Mouse (Mus musculus): ENCODE measurements around the gene Nfib. TPM values are rescaled to one million over a fixed set of nuclear protein-coding genes. Genes with fewer than 3 reads are reported as not detected.

Nfib gene
- polyA plus RNA-seq, 1 experiment from 2014 or later: 13.5 TPM

- Histone ChIP-seq H3K36me3 (ENCODE audit: control insufficient read depth, insufficient read depth) (no peaks in the 10 kb centered on the region), H3K27me3 (replicated peaks; ENCODE audit: control insufficient read depth, insufficient read depth, low read length) (no peaks in the 10 kb centered on the region), H3K27ac (ENCODE audit: low read depth, low read length) (no peak overlapping the region), H3K9ac (ENCODE audit: low read depth, low read length) (no peak overlapping the region), H3K4me1 (replicated peaks; ENCODE audit: control insufficient read depth, insufficient read depth, low read length) (no peaks in the 10 kb centered on the region), H3K9me3 (ENCODE audit: control insufficient read depth) (no peaks in the 10 kb centered on the region), H3K4me3 (ENCODE audit: low read depth, low read length) (no peak overlapping the region), H3K4me2 (replicated peaks; ENCODE audit: low read depth) (no peak overlapping the region)
- TF ChIP-seq CTCF (IDR thresholded peaks at IDR 0.05; ENCODE audit: low read depth): no peak
- 30% methylated on average over 11 of the region's 11 CpGs for WGBS
- ATAC-seq: no peak
Observed at GRCm38 (mm10) chr4:82249518-82250354, 455.8 kb downstream of the Nfib start.

- WGBS: 37% methylated on average over 1 of the region's 1 CpGs
- no peak overlapping the region for H3K27ac ChIP-seq (ENCODE audit: low read depth, low read length)
- H3K4me3 ChIP-seq (ENCODE audit: low read depth, low read length): no peak overlapping the region
- no peaks in the 10 kb centered on the region for H3K36me3 ChIP-seq (ENCODE audit: control insufficient read depth, insufficient read depth)
- no peaks in the 10 kb centered on the region for H3K4me1 ChIP-seq (replicated peaks; ENCODE audit: control insufficient read depth, insufficient read depth, low read length)
- TF ChIP-seq CTCF (IDR thresholded peaks at IDR 0.05; ENCODE audit: low read depth): no peak
- no peaks in the 10 kb centered on the region for H3K27me3 ChIP-seq (replicated peaks; ENCODE audit: control insufficient read depth, insufficient read depth, low read length)
- no peaks in the 10 kb centered on the region for H3K9me3 ChIP-seq (ENCODE audit: control insufficient read depth)
- no peak for ATAC-seq
- no peak overlapping the region for H3K9ac ChIP-seq (ENCODE audit: low read depth, low read length)
- no peak overlapping the region for H3K4me2 ChIP-seq (replicated peaks; ENCODE audit: low read depth)
Observed at GRCm38 (mm10) chr4:82248961-82249360, 456.6 kb downstream of the Nfib start.

- Histone ChIP-seq H3K4me3 (ENCODE audit: low read depth, low read length) (no peak overlapping the region), H3K9me3 (ENCODE audit: control insufficient read depth) (no peaks in the 10 kb centered on the region), H3K36me3 (ENCODE audit: control insufficient read depth, insufficient read depth) (no peaks in the 10 kb centered on the region), H3K9ac (ENCODE audit: low read depth, low read length) (no peak overlapping the region), H3K4me2 (replicated peaks; ENCODE audit: low read depth) (no peak overlapping the region), H3K4me1 (replicated peaks; ENCODE audit: control insufficient read depth, insufficient read depth, low read length) (no peaks in the 10 kb centered on the region), H3K27ac (ENCODE audit: low read depth, low read length) (no peak overlapping the region), H3K27me3 (replicated peaks; ENCODE audit: control insufficient read depth, insufficient read depth, low read length) (no peaks in the 10 kb centered on the region)
- ATAC-seq: no peak
- WGBS: 89% methylated on average over 5 of the region's 5 CpGs
- TF ChIP-seq CTCF (IDR thresholded peaks at IDR 0.05; ENCODE audit: low read depth): no peak
Observed at GRCm38 (mm10) chr4:82248031-82248430, 457.5 kb downstream of the Nfib start.

- no peak overlapping the region for H3K27ac ChIP-seq (ENCODE audit: low read depth, low read length)
- H3K27me3 ChIP-seq (replicated peaks; ENCODE audit: control insufficient read depth, insufficient read depth, low read length): no peaks in the 10 kb centered on the region
- no peak overlapping the region for H3K4me3 ChIP-seq (ENCODE audit: low read depth, low read length)
- TF ChIP-seq CTCF (IDR thresholded peaks at IDR 0.05; ENCODE audit: low read depth): no peak
- H3K4me1 ChIP-seq (replicated peaks; ENCODE audit: control insufficient read depth, insufficient read depth, low read length): no peaks in the 10 kb centered on the region
- 75% methylated on average over 2 of the region's 2 CpGs for WGBS
- ATAC-seq: no peak
- no peaks in the 10 kb centered on the region for H3K9me3 ChIP-seq (ENCODE audit: control insufficient read depth)
- no peak overlapping the region for H3K9ac ChIP-seq (ENCODE audit: low read depth, low read length)
- H3K4me2 ChIP-seq (replicated peaks; ENCODE audit: low read depth): no peak overlapping the region
- no peaks in the 10 kb centered on the region for H3K36me3 ChIP-seq (ENCODE audit: control insufficient read depth, insufficient read depth)
Observed at GRCm38 (mm10) chr4:82246290-82246689, 459.3 kb downstream of the Nfib start.

Other genes with a start within 250 kb of the Nfib start
- gene Zdhhc21, start 154.2 kb upstream of the Nfib start, polyA plus RNA-seq (2015; fragmentation: Nextera tagmentation; extraction: Ambion mirVana): 8.1 and 8.2 TPM in 2 replicates
- not detected in 2 replicates for gene Cer1, start 179.4 kb upstream of the Nfib start, polyA plus RNA-seq (2015; fragmentation: Nextera tagmentation; extraction: Ambion mirVana)

Data from intestine, postnatal 0 days (tissue).